Mouse (Mus musculus): ENCODE measurements around the gene Lpp.

GRCm38 (mm10) chr16:24496635-24497034 is 103.3 kb downstream of the Lpp start:
- TF ChIP-seq GATA1 (IDR thresholded peaks at IDR 0.05; ENCODE audit: borderline replicate concordance, low read length) (no peak), FLI1 (IDR thresholded peaks at IDR 0.05; ENCODE audit: low read length) (no peak)

All from megakaryocyte, embryonic 14.5 days (primary cell).